Mouse (Mus musculus): Measurements from ENCODE around the gene Hlf. TPM values are rescaled to one million over a fixed set of nuclear protein-coding genes. Genes with fewer than 3 reads are reported as not detected.

The Hlf gene
- polyA plus RNA-seq (2015; fragmentation: Nextera tagmentation; extraction: Ambion mirVana), result 1.3 and 1.6 TPM in 2 replicates

- ATAC-seq, result peak; percentile 99
- Histone ChIP-seq H3K4me2 (replicated peaks) (peak within 1 kb of the TSS; percentile 98), H3K4me1 (replicated peaks) (peaks cover 17% of the 10 kb centered on the region), H3K27ac (no peak within 1 kb of the TSS), H3K9ac (peak within 1 kb of the TSS; percentile 49), H3K27me3 (replicated peaks) (peaks cover 9% of the 10 kb centered on the region; the same call in 1 of the 2 replicates), H3K4me3 (replicated peaks) (peak within 1 kb of the TSS; percentile 49), H3K9me3 (no peaks in the 10 kb centered on the region), H3K36me3 (no peaks in the 10 kb centered on the region)
- WGBS, result under 1% methylated on average over 40 of the region's 40 CpGs
Observed at GRCm38 (mm10) chr11:90390817-90391173, at the start of gene Hlf. Gene Hlf (minus strand): TSS chr11:90390895.

GRCm38 (mm10) chr11:90438768-90439167 lies 48.1 kb upstream of the Hlf start:
- Histone ChIP-seq H3K36me3 (no peaks in the 10 kb centered on the region), H3K27me3 (replicated peaks) (no peaks in the 10 kb centered on the region), H3K4me1 (replicated peaks) (no peaks in the 10 kb centered on the region), H3K9ac (no peak overlapping the region), H3K4me2 (replicated peaks) (no peak overlapping the region), H3K4me3 (replicated peaks) (no peak overlapping the region), H3K27ac (no peak overlapping the region), H3K9me3 (no peaks in the 10 kb centered on the region)
- 59% methylated on average over 5 of the region's 5 CpGs for WGBS
- no peak for ATAC-seq

- H3K4me3 ChIP-seq (replicated peaks), result no peak overlapping the region
- 81% methylated on average over 4 of the region's 4 CpGs for WGBS
Observed at GRCm38 (mm10) chr11:90425207-90425525, 34.5 kb upstream of the Hlf start.

GRCm38 (mm10) chr11:90424334-90425206 lies 33.9 kb upstream of the Hlf start:
- H3K27ac ChIP-seq, result no peak overlapping the region
- no peaks in the 10 kb centered on the region; the same call in 1 of the 2 replicates for H3K27me3 ChIP-seq (replicated peaks)
- H3K9me3 ChIP-seq, result no peaks in the 10 kb centered on the region
- no peaks in the 10 kb centered on the region for H3K4me1 ChIP-seq (replicated peaks)
- no peak overlapping the region for H3K4me2 ChIP-seq (replicated peaks)
- WGBS, result 84% methylated on average over 11 of the region's 11 CpGs
- no peak for ATAC-seq
- H3K36me3 ChIP-seq, result no peaks in the 10 kb centered on the region
- no peak overlapping the region for H3K9ac ChIP-seq
- no peak overlapping the region for H3K4me3 ChIP-seq (replicated peaks)

More at GRCm38 (mm10) chr11:90425207-90425525, 34.5 kb upstream of the Hlf start:
- Histone ChIP-seq H3K4me2 (replicated peaks) (no peak overlapping the region), H3K27me3 (replicated peaks) (no peaks in the 10 kb centered on the region), H3K27ac (no peak overlapping the region), H3K4me1 (replicated peaks) (no peaks in the 10 kb centered on the region), H3K9me3 (no peaks in the 10 kb centered on the region), H3K36me3 (no peaks in the 10 kb centered on the region), H3K9ac (no peak overlapping the region)
- no peak for ATAC-seq

GRCm38 (mm10) chr11:90423896-90424295 lies 33.2 kb upstream of the Hlf start:
- no peak overlapping the region for H3K9ac ChIP-seq
- H3K36me3 ChIP-seq, result no peaks in the 10 kb centered on the region
- H3K27ac ChIP-seq, result no peak overlapping the region
- WGBS, result 77% methylated on average over 3 of the region's 3 CpGs
- H3K4me3 ChIP-seq (replicated peaks), result no peak overlapping the region
- no peaks in the 10 kb centered on the region for H3K4me1 ChIP-seq (replicated peaks)
- no peaks in the 10 kb centered on the region; the same call in 1 of the 2 replicates for H3K27me3 ChIP-seq (replicated peaks)
- H3K4me2 ChIP-seq (replicated peaks), result no peak overlapping the region
- ATAC-seq, result no peak
- no peaks in the 10 kb centered on the region for H3K9me3 ChIP-seq

GRCm38 (mm10) chr11:90419706-90420105 lies 29.0 kb upstream of the Hlf start:
- Histone ChIP-seq H3K36me3 (no peaks in the 10 kb centered on the region), H3K4me1 (replicated peaks) (0 out of 2 replicates have a peak, but pooled peaks cover 6% of the 10 kb centered on the region), H3K4me3 (replicated peaks) (no peak overlapping the region), H3K4me2 (replicated peaks) (no peak overlapping the region), H3K27ac (no peak overlapping the region), H3K9ac (no peak overlapping the region), H3K9me3 (no peaks in the 10 kb centered on the region), H3K27me3 (replicated peaks) (no peaks in the 10 kb centered on the region; the same call in 1 of the 2 replicates)
- no peak for ATAC-seq
- 85% methylated on average over 11 of the region's 11 CpGs for WGBS

GRCm38 (mm10) chr11:90417921-90418320 lies 27.2 kb upstream of the Hlf start:
- H3K27ac ChIP-seq, result no peak overlapping the region

GRCm38 (mm10) chr11:90417011-90417410 lies 26.3 kb upstream of the Hlf start:
- Histone ChIP-seq H3K27ac (no peak overlapping the region), H3K36me3 (no peaks in the 10 kb centered on the region), H3K4me1 (replicated peaks) (0 out of 2 replicates have a peak, but pooled peaks cover 6% of the 10 kb centered on the region), H3K27me3 (replicated peaks) (no peaks in the 10 kb centered on the region; the same call in 1 of the 2 replicates), H3K4me2 (replicated peaks) (no peak overlapping the region), H3K4me3 (replicated peaks) (no peak overlapping the region), H3K9me3 (no peaks in the 10 kb centered on the region), H3K9ac (no peak overlapping the region)
- 75% methylated on average over 5 of the region's 5 CpGs for WGBS
- 0 out of 2 replicates have a peak, but pooled peaks have one; percentile 3 for ATAC-seq

More at GRCm38 (mm10) chr11:90417921-90418320, 27.2 kb upstream of the Hlf start:
- ATAC-seq, result peak; percentile 99
- WGBS, result 0% methylated on average over 42 of the region's 42 CpGs
- H3K4me1 ChIP-seq (replicated peaks), result 0 out of 2 replicates have a peak, but pooled peaks cover 6% of the 10 kb centered on the region
- no peaks in the 10 kb centered on the region; the same call in 1 of the 2 replicates for H3K27me3 ChIP-seq (replicated peaks)
- no peaks in the 10 kb centered on the region for H3K36me3 ChIP-seq
- peak overlapping the region; percentile 73 for H3K4me2 ChIP-seq (replicated peaks)
- H3K9ac ChIP-seq, result no peak overlapping the region
- no peaks in the 10 kb centered on the region for H3K9me3 ChIP-seq
- peak overlapping the region; percentile 27 for H3K4me3 ChIP-seq (replicated peaks)

GRCm38 (mm10) chr11:90398850-90399249 lies 8.2 kb upstream of the Hlf start:
- Histone ChIP-seq H3K27me3 (replicated peaks) (no peaks in the 10 kb centered on the region), H3K4me2 (replicated peaks) (no peak overlapping the region), H3K36me3 (no peaks in the 10 kb centered on the region), H3K4me1 (replicated peaks) (no peaks in the 10 kb centered on the region), H3K9ac (no peak overlapping the region), H3K9me3 (no peaks in the 10 kb centered on the region), H3K27ac (no peak overlapping the region), H3K4me3 (replicated peaks) (no peak overlapping the region)
- WGBS, result 24% methylated on average over 6 of the region's 6 CpGs
- ATAC-seq, result no peak

- peak overlapping the region; percentile 49 for H3K4me3 ChIP-seq (replicated peaks)
- H3K4me1 ChIP-seq (replicated peaks), result peaks cover 17% of the 10 kb centered on the region
- no peak for ATAC-seq
- 29% methylated on average over 14 of the region's 14 CpGs for WGBS
- peak overlapping the region; percentile 98 for H3K4me2 ChIP-seq (replicated peaks)
- no peaks in the 10 kb centered on the region for H3K9me3 ChIP-seq
- H3K27ac ChIP-seq, result no peak overlapping the region
- H3K9ac ChIP-seq, result no peak overlapping the region
- H3K27me3 ChIP-seq (replicated peaks), result peaks cover 9% of the 10 kb centered on the region; the same call in 1 of the 2 replicates
- no peaks in the 10 kb centered on the region for H3K36me3 ChIP-seq
Observed at GRCm38 (mm10) chr11:90391271-90392185, 833 bp upstream of the Hlf start.

GRCm38 (mm10) chr11:90389902-90390816 lies 536 bp downstream of the Hlf start:
- under 1% methylated on average over 41 of the region's 41 CpGs for WGBS
- Histone ChIP-seq H3K27ac (no peak overlapping the region), H3K36me3 (no peaks in the 10 kb centered on the region), H3K4me3 (replicated peaks) (peak overlapping the region; percentile 49), H3K4me1 (replicated peaks) (peaks cover 17% of the 10 kb centered on the region), H3K9me3 (no peaks in the 10 kb centered on the region), H3K9ac (peak overlapping the region; percentile 49), H3K4me2 (replicated peaks) (peak overlapping the region; percentile 98), H3K27me3 (replicated peaks) (peaks cover 9% of the 10 kb centered on the region; the same call in 1 of the 2 replicates)
- ATAC-seq, result peak; percentile 74

Measured in intestine, embryonic 15.5 days (tissue).